Mouse (Mus musculus) testis, adult 2 months (tissue): ENCODE measurements around the gene Dock9.

Source experiments
- CTCF ChIP-seq: fragments of 200-500 bp; IDR thresholded peaks from 2 replicates; pipeline ENCODE4 v1.5.1; 2012; ENCODE audit warnings: low read depth, mild to moderate bottlenecking, inconsistent platforms, low read length, moderate library complexity; ENCODE audit not compliant: control insufficient read depth, insufficient read depth, insufficient replicate concordance
- POLR2A ChIP-seq: fragments of 200-500 bp; IDR thresholded peaks from 2 replicates; pipeline ENCODE4 v1.6.1; 2012; ENCODE audit warnings: low read depth, mild to moderate bottlenecking, inconsistent platforms, low read length, moderate library complexity; ENCODE audit not compliant: control insufficient read depth

DNA sequence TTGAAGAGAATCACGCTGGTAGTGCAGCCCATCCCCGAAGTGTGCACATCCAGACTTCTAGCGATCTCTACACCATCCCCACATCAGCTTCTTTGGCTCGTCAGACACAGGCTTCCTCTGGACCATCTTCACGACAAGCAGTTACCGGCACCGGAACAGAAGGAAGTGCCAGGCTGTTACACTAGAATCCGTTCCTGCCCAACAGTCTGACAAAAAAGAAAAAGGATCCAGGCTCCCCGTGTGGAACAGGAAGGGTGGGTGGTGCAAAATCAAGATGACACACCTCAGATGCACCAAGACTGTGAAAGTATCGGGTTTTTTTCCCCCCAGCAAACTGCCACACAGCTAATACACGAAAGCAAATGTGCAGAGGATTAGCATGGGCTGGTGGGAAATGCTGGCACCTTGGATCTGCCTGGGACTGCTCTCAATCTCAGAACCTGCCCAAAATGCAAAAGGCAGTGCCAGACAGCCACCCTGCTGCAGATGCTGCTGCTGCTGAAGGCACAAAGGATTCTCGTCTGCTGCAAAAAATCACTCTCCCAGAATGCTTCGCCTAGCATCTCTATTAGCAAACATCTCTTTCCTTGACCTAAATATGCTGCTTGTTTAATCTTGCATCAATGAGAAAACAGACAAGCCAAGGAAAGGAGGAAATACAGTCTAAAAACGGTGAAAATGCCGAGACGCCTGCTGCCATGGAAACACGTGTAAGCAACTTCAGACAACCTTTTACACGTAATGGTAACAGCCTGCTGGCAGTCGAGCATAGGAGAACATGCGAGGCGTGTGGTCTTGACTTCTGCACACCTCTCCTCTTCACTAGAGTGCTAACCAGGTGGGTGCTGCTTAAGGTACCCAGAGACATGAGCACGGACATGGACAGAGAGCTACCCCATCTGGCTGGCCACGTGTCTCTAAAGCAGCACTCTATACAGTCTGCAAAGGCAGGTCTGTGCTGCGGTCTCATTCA, 58.9 kb downstream of the Dock9 start:
- no peak for TF ChIP-seq POLR2A
- TF ChIP-seq CTCF: no peak
